Mouse (Mus musculus) left cerebral cortex, adult 9 months (tissue): ENCODE data around the gene Edn1.

Source experiments
- DNase-seq, 2 experiments: peaks; one replicate each; pipeline ENCODE4 v3.0.0; 2022; ENCODE audit warnings: low spot score in 2 of 2

The Edn1 gene

DNA sequence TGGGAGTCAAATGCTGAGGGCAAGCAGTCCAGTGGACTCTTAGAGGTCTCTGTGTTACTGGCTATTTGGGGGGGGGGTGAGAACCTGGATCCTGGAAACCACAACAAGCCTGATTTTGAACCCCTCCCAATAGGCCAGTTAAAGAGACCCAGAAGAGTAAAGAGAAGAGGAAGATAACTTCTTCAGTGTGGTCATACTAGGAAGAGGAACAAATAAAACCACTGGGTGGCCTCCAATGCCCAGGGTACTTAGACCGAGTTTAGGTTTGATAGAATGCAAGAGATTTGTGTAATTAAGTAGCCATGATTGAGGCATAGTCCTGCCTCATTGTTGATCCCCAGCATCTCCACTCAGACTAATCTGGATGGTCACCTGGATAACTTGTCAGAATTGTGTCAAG lies 14.4 kb downstream of the Edn1 start:
- no peak for DNase-seq

DNA sequence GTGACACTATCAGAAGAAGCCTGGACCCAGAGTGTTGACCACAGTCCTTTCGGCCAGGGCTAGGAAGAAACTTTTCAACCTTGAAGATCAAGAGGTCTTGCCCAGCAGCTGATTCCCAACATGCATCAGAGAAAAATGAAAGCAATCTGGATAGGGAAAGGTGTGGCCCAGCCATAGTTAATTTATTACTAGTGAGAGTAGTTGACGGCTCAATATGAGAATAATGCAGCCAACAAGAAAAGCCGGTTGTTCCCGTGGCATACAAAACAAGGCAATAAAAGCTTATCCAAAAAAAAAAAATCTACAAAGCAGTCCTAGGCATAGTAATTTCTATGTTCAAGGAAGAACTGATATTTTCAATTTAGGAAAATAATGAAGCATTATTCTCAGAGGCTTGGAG lies 16.5 kb downstream of the Edn1 start:
- no peak for DNase-seq

DNA sequence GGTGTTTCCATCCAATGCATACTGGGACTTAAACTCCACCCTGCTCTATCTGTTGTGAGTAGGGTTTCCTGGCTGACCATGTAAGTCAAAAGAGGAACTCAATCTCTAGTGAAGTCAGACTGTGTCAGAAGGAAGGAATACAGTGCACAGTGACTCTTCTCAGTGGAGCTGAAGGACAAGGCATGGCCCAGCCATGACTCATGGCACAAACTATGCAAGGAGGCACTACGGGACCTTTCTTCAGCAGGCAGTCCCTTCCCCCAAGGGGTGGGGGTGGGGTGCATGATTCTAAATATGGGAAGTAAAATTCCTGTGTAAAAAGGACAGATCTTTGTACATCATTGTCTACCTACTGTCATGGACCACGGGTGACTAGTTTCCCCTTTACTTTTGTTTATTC lies 27.3 kb downstream of the Edn1 start:
- no peak for DNase-seq

DNA sequence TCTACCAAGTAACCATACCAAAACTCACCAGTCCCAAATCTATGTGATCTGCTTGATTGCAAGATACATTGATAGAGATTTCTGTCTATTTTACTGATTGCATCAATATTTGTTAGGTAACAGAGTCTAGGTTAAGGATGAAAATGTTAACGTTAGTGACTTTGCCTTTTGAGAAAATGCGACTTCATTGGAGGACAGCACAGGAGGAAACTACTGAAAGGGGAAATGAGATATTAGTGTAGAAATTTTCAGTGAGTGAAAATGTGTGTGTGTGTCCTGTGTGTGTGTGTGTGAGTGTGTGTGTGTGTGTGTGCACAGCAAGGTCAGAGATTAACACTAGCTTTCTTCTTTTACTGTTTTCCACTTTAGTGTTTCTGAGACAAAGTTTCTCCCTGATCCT lies 29.8 kb downstream of the Edn1 start:
- no peak for DNase-seq

DNA sequence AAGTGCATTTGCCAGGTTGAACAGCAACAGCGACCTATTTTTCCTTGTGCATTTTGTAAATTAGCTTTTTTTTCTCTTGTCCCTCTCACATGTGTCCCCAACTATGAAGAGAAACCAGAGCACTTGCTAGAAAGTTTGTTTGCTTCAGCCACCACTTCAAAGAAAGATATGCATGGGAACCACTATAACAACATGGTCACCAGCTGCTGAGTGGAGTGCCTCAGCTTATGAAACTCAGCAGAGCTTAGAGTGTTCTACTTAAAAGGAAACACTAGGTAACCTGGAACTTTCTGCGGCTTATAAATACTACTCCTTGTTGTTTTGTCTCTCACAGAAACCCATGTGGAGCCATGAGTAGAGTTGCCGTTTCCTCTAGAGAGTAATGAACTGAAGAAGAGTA lies 33.7 kb downstream of the Edn1 start:
- no peak for DNase-seq

DNA sequence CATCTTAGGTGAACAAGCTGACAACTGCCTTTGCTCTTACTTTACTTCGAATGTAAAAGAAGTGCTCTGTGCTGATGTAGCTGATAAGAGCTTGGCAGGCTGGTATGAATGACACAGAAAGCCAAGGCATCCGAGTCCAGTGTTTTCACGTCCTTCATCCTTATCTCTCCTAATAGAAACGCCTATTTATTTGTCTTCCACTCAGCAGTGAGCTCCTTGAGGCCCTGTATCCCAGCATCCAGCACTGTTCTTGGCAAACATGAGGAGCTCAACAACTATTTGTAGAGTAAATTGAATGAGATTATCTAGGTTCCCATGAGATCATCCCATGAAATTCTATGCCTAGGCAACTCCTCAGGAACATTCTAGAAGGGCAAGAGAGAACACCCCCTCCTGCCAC lies 35.1 kb downstream of the Edn1 start:
- DNase-seq, result no peak

DNA sequence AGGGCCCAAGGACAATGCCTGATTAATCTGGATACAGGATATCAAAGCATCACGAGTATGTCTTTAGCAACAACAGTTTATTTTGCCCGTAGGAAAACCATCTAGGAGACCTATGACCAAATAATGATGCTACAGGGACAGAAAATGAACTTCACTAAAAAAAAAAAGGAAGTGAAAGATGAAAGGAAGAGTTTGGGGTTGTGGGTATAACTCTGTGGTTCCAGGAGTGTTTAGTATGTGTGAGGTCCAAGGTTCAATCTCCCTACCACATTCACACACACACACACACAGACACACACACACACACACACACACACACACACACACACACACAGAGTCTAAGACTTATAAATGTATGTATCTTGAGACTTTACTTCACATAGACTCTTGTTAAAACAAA lies 35.8 kb downstream of the Edn1 start:
- DNase-seq, result no peak

DNA sequence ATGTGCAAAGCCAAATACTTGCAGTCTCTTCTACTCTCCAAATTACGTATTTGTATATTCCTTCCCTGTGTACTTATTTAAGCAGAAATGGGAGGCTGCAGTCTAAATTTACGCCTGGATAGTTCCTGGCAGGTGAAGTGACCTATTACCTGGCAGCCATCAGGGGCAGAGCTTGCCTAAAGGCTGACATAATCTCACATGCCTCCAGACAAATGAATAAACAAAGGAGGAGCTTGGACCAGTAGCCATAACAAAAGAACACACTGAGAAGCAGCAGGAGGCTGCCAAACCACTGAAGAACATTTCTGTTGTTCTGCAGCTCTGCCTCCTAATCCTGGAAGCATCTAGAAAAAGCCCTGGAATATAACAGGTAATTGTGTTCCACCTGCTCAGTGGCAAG lies 38.2 kb downstream of the Edn1 start:
- DNase-seq, result no peak

DNA sequence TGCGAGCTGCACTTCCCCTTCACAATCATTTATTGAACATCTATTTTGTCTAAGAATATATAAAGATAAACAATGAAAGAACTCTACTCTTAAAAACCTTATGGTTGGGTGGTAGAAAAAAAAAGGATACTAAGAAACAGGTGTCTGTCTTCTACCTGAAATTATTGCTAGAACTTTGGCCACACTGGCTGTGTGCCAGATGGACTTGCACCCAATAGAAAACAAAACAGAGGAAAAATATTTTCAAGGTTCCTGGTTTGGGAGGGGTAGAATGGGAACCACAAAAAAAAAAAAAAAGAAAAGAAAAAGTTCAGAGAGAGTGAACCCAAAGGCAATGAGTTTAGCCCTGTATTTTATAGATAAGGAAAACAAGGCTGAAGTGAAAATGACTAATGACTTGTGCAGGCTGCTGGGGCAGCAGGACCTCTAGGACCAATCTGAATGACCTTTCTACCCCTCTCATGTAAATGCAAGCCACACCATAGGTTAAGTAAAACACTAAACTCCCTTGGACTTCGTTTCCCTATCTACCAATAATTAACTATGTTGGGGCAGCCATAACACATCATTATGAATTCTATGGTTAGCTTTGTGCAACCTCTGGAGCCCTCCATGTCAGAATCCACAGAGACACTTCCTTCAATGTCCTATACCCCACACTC lies 40.7 kb downstream of the Edn1 start:
- no peak for DNase-seq

DNA sequence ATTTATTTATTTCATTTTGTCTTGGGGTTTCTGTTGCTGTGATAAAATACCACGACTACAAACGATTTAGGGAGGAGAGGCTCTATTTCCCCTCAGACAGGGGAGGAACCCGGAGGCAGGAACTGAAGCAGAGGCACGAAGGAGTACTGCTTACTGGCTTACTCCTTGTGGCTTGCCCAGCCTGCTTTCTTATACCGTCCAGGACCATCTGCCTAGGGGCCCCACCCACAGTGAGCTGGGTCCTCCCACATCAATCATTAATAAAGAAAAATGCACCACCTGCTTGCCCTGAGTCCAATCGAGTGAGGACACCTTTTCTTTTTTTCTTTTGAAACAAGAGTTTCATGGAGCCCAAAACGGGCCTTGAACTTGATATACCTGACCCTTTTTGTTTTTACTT lies 44.2 kb downstream of the Edn1 start:
- DNase-seq, result no peak

DNA sequence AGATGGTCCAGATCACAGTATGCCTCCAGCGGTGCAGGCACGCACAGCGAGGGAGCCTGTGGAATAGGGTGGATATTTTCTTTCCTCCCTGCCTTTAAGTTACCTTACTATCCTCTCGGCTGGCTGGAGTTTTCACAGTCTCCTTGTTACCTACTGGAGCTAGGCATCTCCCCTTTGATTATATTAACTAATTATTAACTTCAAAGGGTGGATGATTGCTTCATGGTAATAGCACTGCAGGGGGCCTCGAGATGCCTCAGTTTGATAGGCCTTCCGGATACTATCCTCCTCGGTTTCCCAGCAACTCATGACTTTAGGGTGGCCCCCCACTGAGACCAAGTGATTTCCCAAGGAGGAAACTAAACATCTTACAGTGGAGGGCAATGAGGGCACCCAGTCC lies 45.1 kb downstream of the Edn1 start:
- DNase-seq, result no peak

DNA sequence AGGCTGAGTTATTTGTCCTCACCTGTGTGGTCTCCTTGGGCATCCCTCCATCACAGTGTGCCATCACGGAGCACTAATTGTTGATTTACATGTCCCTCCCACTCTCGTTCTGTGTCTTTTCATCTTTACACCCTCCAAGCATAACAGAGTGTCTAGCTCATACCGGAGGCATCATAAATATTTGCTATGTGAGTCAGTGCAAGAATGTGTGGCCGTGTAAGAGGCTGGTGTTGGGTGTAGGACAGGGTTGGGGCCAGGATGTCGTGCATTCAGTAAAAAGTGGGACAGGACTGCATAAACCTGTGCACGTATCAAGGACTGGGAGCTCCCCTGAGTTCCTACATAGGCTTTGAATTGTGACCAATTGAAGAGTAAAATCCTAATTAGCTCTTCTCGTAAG lies 50.4 kb downstream of the Edn1 start:
- DNase-seq, result no peak
